Mouse (Mus musculus) small intestine, adult 2 months (tissue): ENCODE results near the gene Dennd1a.

Experiments used
- CTCF ChIP-seq: fragments of 200-500 bp; IDR thresholded peaks from 2 replicates; pipeline ENCODE4 v1.5.1; 2012; ENCODE audit warnings: low read depth, mild to moderate bottlenecking, control low read depth, inconsistent platforms, low read length, moderate library complexity, mixed read lengths; ENCODE audit not compliant: insufficient replicate concordance, insufficient read length; ENCODE audit errors: extremely low read depth
- POLR2A ChIP-seq: fragments of 200-500 bp; IDR thresholded peaks from 2 replicates; pipeline ENCODE4 v1.6.1; 2012; ENCODE audit warnings: low read depth, mild to moderate bottlenecking, control low read depth, inconsistent platforms, low read length, moderate library complexity

DNA sequence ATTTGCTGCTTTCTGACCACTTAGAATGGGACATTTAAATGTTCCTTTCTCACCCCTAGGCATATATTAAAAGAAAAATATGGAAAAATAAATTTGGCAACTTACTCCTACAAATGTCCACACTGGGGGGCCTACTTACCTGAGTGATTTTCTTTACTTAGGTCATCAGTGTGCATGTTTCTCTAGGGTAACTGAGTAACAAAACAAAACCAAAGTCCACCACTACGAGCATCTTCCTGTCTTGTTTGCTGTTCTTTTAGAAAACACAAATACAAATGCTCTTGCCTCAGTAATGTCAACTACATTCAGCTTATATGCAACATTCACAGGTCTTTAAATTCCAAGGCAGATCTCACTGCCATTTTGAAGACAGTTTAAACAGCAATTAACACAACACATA, 298.9 kb downstream of the Dennd1a start:
- no peak for TF ChIP-seq CTCF
- TF ChIP-seq POLR2A = no peak
